Mouse (Mus musculus) Patski (cell line): ENCODE data around the gene Gpr146. TPM values are rescaled to one million over a fixed set of nuclear protein-coding genes. Genes with fewer than 3 reads are reported as not detected.
"Not testable (repeated sequence)": the region's sequence is repeated elsewhere in the genome, so short reads cannot be mapped to it uniquely, and the experiment has no call there.

ENCODE experiments used
- ATAC-seq: fragments of 100-300 bp; one replicate; pipeline ENCODE4 v1.8.0; 2021
- CTCF ChIA-PET: fragments of 350-600 bp; sonication (Branson Sonifier 250); formaldehyde crosslinking; loops from one replicate; lab custom pipeline; 2022; ENCODE audit warnings: inconsistent platforms; lab: Charles Lee
- POLR2A ChIA-PET: fragments of 350-600 bp; sonication (Branson Sonifier 250); formaldehyde crosslinking; loops from one replicate; lab custom pipeline; 2022; ENCODE audit warnings: antibody characterized with exemption, inconsistent platforms; lab: Charles Lee
- DNase-seq: peaks from one replicate; pipeline ENCODE4 v3.0.0-alpha.2; 2011; ENCODE audit warnings: low read depth, low spot score
- H3K27me3 ChIP-seq: fragments of 371-371 bp; one replicate; pipeline ENCODE4 v1.5.1; 2021
- CTCF ChIP-seq: fragments of 100-300 bp; IDR thresholded peaks from one replicate; pipeline ENCODE4 v1.5.1; 2021
- in situ Hi-C: fragments of 300-500 bp; cut with MboI; formaldehyde crosslinking; loops from 3 replicates; pipeline ENCODE4 v1.11.1; 2018; ENCODE audit warnings: low pct_unique_long_range_greater_than_20kb, mixed read lengths
- polyA plus RNA-seq: library from polyadenylated mRNA; unstranded; gene quantifications from one replicate; pipeline ENCODE4 v1.2.3, GENCODE M21; 2021

Gpr146 gene
- polyA plus RNA-seq, 1 experiment from 2014 or later: 7.9 TPM

DNA sequence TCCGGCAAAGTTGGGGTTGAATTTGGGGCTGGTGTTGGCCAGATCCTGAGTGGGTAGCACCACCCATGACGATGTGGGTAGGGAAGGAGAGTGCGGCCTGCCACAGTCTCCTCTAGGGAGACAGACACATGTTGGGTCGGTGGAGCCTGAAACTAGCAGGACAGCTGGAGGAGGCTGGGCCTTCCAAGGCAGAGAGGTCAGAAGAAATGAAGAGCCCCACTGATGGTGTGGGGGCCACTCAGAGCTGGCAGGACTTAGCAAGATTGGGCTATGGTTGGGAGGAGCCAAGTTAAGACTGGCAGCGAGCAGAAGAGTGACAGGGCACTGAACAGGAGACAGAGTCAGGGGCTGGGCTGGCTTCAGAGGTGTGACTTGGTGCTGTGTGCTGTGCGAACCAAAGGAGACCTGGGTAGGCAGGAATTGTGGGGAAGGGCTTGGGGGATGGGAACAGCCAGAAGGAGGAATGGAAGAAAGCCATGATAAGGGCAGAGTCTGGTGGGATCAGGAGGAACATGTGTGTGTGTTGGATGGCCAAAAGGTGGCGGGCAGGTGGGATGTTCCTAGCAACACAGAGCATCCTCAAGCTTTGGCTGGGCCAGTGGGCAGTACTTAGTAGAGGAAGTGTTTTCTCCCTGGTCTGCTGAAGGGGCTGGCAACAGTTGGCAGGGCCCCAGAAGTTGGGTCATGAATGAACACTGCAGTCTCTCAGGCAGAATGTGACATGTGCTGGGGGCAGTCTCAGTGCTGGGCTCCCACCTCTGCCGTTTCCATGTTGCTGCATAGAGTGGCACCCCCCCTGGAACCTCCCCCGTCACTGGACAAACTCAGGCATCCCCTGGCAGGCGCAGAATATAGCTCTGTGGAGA, 10.1 kb downstream of the Gpr146 start:
- in situ Hi-C loops: no loop called here
- ChIA-PET POLR2A (no interaction called here), CTCF (interaction anchor here (0.9 to 2.2 kb wide), 3 partner anchors 11 to 20 kb away, joined by 3 to 9 read pairs (median 4); no protein-coding TSS in a partner anchor)
- DNase-seq: no peak
- ATAC-seq: no peak
- TF ChIP-seq CTCF: no peak
- H3K27me3 ChIP-seq: no peaks in the 10 kb centered on the region

DNA sequence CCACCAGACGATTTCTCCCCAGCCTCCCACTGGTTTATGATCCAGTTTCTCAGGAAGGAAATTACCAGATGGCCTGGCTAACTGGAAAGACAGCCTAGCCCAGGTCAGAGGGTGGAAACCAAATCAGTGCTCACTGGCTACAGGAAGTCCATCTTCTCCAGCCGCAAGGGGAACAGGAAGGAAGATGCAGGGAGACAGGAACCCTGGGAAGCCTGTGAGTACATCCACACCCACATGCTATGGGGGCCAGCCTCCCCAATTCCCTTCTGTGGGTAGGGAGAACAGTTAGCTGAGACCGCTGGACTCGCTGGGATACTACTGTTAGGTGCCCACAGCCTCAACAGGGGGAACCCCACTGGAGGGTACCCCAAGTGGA, 10.7 kb downstream of the Gpr146 start:
- no peak for DNase-seq
- ATAC-seq: no peak

DNA sequence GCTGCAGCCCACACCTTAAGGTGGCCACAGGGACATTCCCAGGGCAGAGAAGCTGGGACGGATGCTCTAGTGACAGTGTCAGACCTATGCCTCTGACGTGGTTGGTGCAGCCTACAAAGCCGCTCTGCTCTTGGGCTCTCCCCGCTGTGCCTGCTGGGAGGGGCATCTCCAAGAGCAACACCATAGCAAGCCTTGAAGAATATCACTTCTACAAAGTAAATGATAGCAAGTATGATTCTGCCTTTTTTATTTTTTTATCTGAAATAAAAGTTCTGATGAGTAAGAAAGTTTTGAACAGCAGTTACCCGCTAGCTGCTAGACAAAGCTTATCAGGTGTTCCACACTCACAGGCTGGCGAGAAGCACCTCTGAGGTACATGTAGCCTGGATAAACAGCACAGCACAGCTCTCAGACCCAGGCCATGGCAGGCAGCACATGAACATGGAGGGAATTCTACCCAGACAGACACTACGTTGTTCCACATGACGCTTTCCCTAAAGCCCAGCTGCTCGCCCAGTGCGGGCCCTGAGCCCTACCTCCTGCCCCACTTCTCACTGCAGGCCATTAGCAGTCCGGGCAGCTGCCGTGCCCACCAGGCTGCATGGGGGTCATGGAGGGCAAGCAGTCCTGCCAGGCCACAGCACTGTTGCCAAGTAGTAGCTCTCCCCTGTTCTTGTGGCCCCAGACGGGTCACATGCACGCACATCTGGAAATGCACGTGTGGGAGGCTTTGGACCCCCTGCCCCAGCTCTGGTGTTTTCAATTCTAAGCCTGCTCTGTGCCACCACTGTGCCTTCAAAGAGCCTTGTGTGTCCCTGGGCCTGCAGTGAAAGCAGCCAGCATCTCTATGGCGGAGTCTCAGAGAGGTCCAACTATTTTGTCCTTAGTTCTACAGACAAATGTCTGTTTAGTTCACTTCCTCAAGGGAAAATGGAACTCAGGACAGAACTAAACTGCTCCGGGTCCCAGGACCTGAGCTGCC, 11.5 kb downstream of the Gpr146 start:
- ChIA-PET CTCF (interaction anchor here (1.0 to 2.2 kb wide), 2 partner anchors 9 to 10 kb away, joined by 3 to 9 read pairs; no protein-coding TSS in a partner anchor), POLR2A (no interaction called here)
- ATAC-seq: no peak
- no peak for TF ChIP-seq CTCF
- H3K27me3 ChIP-seq: no peaks in the 10 kb centered on the region
- no peak for DNase-seq
- in situ Hi-C loops: no loop called here

More for the DNA sequence above, 10.7 kb downstream of the Gpr146 start:
- H3K27me3 ChIP-seq: no peaks in the 10 kb centered on the region
- in situ Hi-C loops: no loop called here
- ChIA-PET POLR2A (no interaction called here), CTCF (interaction anchor here (0.9 to 2.2 kb wide), 2 partner anchors 10 to 20 kb away, joined by 3 to 9 read pairs; no protein-coding TSS in a partner anchor)
- no peak for TF ChIP-seq CTCF

DNA sequence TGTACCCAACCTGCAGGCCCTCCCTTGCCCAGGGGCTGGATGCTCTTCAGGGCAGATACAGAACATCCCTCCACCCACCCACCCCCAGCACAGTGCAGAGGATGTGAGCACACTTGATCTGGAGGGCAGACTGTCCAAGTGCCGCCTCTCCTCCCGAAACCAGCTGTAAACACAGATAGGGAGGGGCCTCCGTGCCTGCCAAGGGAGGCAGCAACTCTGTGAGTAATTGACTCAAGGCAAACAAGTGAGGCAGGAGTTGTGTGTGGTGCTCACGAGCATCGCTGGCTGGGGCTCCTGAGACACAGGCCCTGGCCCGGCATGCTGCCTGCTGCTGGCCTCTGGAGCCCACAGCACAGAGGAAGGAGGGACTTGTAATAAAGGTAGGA, 12.2 kb downstream of the Gpr146 start:
- H3K27me3 ChIP-seq: no peaks in the 10 kb centered on the region
- ChIA-PET CTCF (interaction anchor here (1.0 to 2.2 kb wide), 2 partner anchors 8 to 10 kb away, joined by 3 to 9 read pairs; no protein-coding TSS in a partner anchor), POLR2A (no interaction called here)
- TF ChIP-seq CTCF: no peak
- ATAC-seq (no peak), DNase-seq (no peak)
- in situ Hi-C loops: no loop called here

DNA sequence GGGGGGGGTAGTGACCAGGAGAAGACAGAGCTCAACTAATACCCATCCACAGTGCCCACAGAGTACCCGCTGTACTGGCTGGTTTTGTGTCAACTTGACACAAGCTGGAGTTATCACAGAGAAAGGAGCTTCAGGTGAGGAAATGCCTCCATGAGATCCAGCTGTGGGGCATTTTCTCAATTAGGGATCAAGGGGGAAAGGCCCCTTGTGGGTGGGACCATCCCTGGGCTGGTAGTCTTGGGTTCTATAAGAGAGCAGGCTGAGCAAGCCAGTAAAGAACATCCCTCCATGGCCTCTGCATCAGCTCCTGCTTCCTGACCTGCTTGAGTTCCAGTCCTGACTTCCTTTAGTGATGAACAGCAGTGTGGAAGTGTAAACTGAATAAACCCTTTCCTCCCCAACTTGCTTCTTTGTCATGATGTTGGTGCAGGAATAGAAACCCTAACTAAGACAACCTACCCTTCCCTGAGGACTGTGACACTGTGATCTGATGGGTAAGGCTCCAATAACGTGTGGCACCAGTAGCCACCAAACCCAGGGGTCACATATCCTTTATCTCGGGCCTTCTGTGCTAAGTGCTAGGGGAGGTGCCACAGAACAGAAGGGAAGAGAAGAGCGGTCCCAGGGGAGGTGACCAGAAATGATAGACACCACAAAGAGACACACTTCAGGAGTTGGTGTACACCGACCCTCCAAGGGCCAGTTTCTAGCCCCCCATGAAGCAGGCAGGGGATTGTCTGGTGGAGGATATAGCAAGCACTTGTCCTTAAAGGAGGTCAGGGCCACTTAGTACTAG, 13.0 kb downstream of the Gpr146 start:
- ATAC-seq, H3K27me3 ChIP-seq, in situ Hi-C loops, DNase-seq, POLR2A ChIA-PET: not testable (repeated sequence)
- CTCF ChIA-PET: interaction anchor here (2.2 kb wide), 1 partner anchor 8 kb away, joined by 9 read pairs; no protein-coding TSS in a partner anchor

DNA sequence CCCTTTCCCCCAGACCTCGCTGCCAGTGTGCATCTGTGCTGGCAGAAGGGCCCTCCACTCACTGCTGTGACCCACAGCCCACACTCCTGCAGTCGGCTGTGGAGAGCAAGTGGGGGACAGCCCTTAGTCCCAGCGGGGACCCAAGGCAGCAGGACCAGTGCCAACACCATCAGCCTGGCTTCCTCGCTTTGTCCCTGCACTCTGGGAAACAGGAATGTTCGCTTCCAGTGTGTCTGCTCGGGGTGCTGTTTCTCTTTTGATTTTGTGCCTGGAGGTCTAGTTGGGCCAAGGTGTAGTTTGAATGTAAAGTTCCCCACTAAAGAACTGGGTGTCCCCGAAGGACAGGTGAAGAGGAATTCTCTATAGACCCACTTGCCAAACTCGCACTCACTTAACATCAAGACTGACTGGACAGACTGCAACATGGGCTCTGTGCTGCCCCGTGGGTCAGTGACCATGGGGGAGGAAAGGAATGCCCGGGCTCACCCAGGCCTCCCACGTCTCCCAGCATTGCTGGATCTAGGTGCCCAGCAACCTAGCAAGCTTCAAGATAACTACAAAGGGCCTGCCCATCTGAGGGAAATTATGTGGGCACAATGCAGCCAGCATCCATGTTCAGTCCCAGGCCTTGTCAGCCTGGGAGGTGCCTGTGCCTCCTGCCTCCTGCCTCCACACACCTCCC, 14.0 kb downstream of the Gpr146 start:
- ChIA-PET CTCF (no interaction called here), POLR2A (no interaction called here)
- no peak for DNase-seq
- no peak for TF ChIP-seq CTCF
- in situ Hi-C loops: no loop called here
- no peak for ATAC-seq
- no peaks in the 10 kb centered on the region for H3K27me3 ChIP-seq

DNA sequence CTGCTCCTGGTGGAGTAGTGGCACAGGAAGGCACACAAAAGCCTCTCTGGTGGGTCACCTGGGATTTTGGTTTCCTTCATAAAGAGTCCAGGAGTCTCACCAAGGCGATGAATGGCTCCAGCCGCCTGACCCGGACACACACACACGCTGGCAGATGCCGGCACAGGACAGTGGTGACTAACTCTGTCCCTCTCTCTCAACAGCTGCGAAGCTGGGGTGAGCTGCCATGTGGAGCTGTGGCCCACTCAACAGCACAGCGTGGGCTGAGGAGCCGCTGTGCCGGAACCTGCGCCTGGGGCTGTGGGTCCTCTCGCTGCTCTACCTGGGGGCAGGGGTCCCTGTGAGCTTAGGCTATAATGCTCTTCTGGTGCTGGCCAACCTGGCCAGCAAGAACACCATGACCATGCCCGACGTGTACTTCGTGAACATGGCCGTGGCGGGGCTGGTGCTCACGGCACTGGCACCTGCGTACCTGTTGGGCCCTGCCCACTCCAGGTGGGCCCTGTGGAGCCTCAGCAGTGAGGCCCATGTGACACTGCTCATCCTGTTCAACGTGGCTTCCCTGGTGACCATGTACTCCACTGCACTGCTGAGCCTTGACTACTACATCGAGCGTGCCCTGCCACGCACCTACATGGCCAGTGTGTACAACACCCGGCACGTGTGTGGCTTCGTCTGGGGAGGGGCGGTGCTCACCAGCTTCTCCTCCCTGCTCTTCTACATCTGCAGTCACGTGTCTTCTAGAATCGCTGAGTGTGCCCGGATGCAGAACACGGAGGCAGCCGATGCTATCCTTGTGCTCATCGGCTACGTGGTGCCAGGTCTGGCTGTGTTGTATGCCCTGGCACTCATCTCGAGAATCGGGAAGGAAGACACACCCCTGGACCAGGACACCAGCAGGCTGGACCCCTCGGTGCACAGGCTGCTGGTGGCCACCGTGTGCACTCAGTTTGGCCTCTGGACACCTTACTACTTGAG, 15.0 kb downstream of the Gpr146 start:
- CTCF ChIA-PET: no interaction called here
- POLR2A ChIA-PET: no interaction called here

DNA sequence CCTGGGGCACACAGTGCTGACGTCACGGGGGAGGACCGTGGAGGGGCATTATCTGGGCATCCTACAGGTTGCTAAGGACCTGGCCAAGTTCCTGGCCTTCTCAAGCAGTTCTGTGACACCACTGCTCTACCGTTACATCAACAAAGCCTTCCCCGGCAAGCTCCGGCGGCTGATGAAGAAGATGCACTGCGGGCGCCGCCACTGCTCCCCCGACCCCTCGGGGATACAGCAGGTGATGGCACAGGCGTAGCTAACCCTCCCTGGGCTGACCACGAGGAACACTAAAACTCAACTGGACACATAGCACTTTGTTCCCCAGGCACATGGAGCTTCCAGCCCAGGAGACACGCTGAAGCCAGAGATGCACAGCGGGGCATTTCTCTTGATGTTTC, 15.7 kb downstream of the Gpr146 start:
- H3K27me3 ChIP-seq: no peaks in the 10 kb centered on the region
- in situ Hi-C loops: no loop called here
- no peak for TF ChIP-seq CTCF
- ATAC-seq (no peak), DNase-seq (no peak)
- ChIA-PET CTCF (no interaction called here), POLR2A (no interaction called here)

More for the DNA sequence above, 15.0 kb downstream of the Gpr146 start:
- TF ChIP-seq CTCF: no peak
- ATAC-seq (no peak), DNase-seq (no peak)
- no peaks in the 10 kb centered on the region for H3K27me3 ChIP-seq
- in situ Hi-C loops: no loop called here
